Mouse (Mus musculus): ENCODE measurements at regions not wholly inside any gene's neighbourhood (a gene's known extent, or its start where the extent isn't known, plus 50 kb on each side); places are given as distances from the start of the nearest gene placed in this dataset.

DNA sequence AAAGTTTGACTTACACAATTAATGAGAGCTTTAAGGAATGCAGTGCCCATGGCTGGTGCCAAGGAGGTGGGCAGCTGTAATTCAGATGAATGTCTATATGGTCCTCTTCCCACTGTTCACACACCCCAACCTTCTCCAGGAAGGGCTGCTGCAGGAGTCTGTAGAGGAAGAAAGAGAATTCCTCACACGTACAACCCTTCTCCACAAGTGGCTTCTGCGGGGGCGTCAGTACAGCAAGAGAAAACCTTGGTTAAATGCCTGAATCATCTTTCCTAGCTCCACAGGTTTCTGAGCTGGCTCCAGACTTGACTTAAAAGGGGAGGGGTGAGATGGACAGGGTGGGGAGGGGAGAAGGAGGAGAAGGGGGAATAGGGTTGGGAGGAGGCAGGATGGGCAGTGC, 306.3 kb downstream of the Tbc1d1 start:
- in situ Hi-C loops (cut with MboI, MseI), result no loop called here

DNA sequence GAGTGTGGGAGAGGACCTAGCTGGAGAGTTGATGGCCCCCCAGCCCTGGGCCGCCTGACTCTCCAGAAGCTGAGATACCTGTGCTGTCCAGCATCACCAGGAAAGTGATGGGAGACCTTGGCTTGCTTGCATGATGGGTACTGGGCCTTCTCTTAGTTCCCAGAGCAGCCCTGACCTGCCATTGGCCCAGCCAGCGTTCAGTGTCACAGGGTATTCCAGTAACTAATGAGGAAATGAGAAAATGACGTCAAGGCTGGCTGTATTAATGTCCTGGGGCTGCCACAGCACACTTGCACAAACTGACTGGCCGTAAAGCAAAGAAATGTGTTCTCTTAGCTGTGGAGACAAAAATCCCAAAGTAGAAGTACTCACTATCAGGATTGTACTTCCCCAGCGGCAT, 307.5 kb downstream of the Tbc1d1 start:
- in situ Hi-C loops (cut with MboI, MseI), result no loop called here

DNA sequence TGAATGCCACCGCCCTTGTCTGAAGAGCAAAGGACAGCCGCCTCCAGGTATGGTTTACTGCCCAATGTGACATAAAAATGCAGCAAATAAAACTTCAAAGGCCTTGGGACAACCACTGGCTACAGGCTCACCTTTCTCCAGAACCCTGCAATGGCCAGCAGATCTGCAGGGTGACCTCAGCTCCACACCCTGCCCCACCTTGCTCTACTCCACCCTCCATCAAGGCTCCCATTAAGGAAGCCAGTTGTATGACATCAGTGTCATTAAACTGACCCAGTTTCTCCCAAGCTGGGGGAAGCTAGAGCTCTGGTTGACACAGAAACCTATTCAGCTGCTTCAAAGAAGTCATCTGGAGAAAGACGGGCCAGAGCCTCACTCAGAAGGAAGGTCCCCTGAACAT, 310.2 kb downstream of the Tbc1d1 start:
- in situ Hi-C loops (cut with MboI, MseI), result no loop called here

DNA sequence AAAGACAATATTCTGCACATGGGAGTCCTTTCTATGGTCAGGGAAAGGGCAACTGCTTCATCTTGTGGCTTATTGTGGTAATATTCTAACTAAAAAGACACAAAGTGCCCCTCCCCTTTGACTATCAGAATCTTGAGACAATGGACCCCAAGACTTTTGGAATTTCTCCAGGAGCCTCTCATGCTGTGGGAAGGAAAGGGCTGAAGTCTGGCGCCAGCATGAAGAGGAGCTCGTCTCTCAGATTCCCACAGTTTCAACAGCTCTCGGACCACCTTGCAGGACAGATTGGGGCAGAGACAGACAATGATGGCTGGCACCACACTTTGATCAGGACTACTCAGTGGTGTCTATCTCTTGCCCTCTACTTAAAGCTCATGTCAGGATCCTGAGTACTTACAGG, 311.8 kb downstream of the Tbc1d1 start:
- in situ Hi-C loops (cut with MboI, MseI), result no loop called here

DNA sequence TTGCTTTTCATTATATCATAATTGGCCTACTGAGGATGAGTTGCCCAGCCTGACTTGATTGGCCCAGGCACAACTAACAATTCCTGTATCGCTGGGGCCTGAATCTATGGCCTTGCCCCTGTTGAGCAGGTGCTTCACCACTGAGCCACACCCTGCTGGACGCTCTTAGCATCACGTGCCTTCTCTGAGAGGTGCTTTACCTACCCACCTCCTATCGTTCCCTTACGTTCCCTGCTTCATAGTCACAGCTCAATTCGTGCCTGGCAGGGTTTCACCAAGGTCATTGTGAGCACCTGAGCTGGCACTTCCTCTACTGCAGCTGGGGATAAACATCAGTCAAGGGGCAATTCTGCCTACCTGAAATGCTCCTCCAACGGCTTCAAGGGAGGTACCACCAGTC, 312.2 kb downstream of the Tbc1d1 start:
- in situ Hi-C loops (cut with MboI, MseI), result no loop called here

DNA sequence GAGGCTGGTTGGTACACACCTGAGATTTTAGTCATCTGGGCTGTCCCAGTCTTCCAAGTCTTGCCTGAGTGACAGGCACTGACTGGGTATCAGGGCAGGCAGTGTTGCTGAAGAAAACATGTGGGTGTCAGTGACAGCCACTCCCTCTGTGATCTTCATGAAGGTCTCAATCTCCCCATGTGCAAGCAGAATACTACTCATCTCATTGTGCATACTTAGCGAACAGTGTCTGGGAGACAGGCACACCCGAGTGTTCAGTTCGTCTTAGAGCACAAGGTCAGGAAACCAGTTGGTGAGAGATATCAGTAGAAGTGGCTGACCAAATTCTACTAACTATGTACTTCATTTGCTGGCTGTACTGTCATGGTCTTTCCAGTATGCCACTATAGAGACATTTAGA, 315.9 kb downstream of the Tbc1d1 start:
- in situ Hi-C loops (cut with MboI, MseI), result no loop called here

DNA sequence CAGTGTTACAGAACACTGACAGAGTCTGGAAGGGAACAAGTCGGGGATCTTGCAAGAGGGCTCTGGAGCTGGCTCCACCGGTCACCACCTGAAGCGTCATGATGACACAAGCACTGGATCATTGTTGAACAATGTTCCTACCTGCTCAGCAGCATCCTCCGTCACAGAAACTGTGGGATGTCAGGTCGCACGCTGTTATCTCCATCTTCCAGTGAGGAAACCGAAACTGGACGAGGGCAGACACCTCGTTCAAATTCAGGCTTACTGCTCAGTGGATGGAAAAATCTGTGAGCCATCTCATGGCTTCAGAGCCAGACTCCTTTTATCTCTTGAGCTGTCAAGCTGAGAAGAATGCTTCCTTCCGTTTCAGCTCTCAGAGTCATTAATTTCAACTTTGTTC, 316.3 kb downstream of the Tbc1d1 start:
- in situ Hi-C loops (cut with MboI, MseI), result no loop called here

DNA sequence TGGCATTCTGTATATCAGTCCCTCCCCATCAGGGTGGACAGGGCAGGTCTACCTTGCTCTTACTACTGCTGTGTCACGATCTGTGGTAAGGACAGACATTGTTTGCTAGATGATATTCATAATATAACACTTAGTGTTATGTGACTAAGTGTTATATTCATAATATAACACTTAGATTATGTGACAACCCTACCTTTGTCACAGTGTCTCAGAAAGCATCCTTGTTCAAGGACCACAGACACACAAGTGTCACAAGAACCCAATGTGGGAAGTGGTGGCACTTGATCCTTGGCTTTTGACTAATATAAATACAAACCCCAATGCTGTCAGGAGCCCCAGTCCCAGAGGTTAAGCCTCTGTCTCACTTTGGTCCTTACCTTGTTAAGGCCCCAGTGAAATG, 318.8 kb downstream of the Tbc1d1 start:
- in situ Hi-C loops (cut with MboI, MseI), result no loop called here

DNA sequence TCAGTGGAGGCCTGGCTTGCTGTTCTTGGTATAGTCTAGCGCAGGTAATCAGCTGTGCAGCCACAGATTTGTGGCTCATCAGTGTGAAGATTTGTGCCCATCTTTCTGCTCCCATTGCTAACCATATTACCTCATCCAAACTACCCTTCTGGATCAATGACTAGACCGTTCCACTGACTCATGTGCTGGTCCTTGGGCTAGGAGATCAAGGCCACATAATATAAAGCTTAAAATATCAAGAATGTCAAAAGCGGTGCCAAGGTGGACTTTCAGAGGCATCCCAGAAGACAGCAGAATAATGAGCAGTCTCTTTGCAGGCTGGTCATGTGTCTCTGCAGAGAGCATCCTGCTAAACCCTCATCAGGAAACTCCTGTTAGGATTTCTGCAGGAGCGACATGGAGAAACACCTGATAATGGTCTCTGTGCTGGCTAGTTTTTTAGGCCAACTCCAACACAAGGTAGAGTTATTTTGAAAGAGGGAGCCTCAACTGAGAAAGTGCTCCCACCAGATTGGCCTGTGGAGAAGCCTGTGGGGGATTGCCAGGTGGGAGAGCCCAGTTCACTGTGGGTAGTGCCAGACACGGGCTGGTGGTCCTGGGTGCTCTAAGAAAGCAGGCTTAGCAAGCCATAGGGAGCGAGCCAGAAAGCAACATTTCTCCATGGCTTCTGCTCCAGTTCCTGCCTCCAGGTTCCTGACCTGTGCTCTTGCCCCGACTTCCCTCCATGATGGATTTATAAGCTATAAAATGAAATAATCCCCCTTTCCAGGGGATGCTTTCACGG, 319.8 kb downstream of the Tbc1d1 start:
- in situ Hi-C loops (cut with MboI, MseI), result no loop called here

DNA sequence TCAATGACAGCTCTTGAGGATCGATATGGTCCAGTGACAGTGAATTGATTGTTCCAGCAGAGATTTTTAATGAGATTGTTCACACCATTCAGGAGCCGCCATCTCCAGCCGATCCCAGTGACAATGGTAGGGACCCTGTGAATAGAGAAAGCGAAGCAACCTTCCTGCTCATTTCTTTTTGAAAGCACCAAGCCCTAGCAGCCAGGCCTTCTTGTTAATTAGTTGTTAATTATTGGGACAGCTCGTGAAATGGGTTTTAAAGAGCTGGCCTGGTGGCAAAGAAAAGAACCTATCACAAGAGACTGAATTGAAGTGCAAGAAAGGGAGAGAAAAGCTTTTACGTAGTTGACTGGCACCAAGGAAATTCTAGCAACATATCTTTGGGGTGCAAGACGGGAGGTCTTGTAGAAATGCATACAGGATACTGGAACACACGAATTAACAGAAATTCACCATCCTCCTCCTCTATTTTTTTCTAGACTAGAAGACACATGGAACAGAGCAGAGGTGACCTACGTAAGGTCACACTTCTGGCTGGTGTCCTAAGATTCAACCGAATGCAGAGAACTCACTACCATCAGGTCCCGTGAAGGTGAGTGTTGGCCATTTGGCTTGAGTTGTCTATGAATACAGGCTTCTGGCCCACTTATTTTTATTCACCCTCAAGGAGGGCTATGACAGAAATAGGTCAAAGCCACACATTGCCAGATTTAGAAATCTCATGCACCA, 320.7 kb downstream of the Tbc1d1 start:
- in situ Hi-C loops (cut with MboI, MseI), result no loop called here

DNA sequence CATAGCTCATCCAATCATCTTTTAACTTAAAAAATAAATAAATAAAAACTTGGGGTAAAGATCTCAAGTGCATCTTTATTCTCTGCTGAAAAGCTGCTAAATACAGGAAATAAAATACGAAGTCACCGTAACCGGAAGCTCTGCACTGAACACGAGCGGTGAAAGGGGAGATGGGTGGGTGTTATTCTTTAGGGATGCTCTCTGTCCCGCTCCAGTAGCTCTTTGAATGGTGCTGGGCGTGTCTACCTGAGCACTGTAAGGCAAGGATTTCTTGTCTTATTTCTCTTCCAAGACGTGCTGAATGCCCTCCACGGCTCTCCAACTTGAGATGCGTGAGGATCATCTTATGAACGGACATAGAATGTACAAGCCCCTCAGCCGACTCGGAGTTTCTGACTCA, 322.0 kb downstream of the Tbc1d1 start:
- in situ Hi-C loops (cut with MboI, MseI), result no loop called here

DNA sequence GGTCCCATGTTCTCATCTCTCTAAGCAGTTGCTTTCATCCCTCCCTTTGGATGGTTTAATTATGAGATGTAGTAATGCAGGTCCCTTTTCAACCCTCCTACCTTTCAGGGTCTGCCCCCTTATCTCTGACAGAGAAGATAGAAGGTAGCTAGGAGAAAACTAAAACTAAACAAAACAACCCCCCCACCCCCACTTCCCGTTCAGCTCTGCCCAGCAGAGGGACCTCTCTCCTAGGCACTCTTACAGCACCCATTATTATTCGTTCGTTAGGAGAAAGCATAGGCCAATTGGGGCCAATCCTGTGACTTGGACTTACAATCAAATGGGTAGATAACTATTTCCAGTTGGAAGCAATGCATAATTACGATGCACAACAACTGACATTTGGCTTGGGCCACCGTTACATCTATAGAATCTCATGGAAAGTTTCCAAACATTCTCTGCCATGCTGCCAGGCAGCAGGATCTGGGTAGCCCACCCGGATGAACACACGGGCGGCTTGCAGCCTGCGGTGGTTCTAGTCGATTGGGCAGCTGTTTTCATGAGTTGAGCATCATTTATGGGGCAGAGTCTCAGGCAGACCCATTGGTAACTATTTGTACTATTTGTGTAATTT, 322.6 kb downstream of the Tbc1d1 start:
- in situ Hi-C loops (cut with MboI, MseI), result no loop called here

DNA sequence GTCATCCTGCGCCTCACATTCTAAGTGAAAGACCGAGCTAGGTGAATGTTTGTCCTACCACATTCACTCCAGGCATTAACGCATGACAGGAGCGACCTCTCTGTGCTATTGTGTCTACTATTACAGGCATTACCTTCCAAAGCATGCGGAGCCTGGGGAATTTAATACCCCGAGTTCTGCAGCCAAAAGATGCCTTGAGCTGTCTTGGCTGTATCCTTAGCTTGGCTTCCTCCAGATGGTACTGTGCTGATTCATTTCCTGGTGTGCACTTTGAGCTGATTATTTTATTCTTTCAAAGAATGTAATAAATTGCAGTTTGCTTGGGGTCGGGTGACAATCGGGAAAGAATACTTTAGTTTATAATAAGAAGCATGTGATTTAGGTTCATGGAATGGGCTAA, 323.2 kb downstream of the Tbc1d1 start:
- in situ Hi-C loops (cut with MboI, MseI), result no loop called here

DNA sequence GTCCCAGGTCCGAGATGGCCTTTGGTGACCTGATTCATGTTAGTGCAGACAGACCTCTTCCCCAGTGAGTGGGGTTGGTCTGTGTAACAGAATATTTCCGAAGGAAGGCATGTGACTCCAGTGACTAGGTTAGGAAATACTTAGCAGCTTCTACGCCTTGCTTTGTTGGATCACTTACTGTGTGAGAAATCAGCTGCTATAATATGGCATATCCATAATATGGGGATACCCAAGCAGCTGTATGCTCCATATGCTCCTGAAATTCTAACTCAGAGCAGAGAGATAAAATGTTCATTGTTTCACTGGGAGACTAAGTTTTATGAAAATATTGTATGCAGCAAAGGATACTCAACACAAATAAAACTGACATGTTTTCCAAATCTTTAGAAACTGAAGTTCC, 318.1 kb upstream of the Klf3 start:
- in situ Hi-C loops (cut with MboI, MseI), result loop anchor here (5.0 kb wide), 1 partner anchor 103 kb away; no protein-coding TSS in a partner anchor

DNA sequence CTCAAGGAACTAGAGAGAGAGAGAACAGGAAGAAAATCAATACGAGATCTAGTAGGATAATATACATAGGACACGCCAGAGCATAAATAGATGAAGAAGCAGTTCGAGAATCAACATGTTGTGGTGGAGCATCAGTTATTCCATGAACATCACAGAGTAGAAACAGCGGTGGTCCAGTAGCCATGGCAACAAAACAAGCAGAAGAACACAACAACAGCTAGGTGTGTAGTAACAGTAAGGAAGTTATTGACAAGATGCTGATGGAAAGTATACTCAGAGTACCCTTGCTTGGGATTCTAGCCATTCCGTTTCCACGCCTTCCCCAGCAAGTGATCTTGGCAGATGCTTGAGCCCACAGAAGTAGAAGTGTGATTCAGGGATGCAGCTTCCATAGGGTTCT, 317.3 kb upstream of the Klf3 start:
- in situ Hi-C loops (cut with MboI, MseI), result loop anchor here (5.0 kb wide), 1 partner anchor 104 kb away; no protein-coding TSS in a partner anchor

DNA sequence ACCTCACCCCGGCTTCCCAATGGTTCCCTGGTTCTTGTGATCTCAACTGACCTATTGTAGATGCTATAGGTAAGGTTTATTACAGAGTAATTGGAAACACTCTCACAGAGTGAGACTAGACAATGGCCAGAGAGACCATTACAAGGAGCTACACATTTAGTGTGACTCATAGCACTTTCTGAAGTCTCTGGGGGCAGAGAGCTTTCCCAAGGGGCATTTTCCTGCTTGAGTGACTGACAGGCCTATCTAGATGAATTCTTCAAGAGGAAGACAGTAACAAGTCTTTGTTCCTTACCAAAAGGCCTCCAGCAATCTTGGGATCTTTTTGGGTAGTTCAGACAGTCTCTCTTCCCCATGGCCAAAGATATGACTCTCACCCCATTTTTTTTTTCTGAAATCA, 316.4 kb upstream of the Klf3 start:
- in situ Hi-C loops (cut with MboI, MseI), result loop anchor here (5.0 kb wide), 1 partner anchor 104 kb away; no protein-coding TSS in a partner anchor

DNA sequence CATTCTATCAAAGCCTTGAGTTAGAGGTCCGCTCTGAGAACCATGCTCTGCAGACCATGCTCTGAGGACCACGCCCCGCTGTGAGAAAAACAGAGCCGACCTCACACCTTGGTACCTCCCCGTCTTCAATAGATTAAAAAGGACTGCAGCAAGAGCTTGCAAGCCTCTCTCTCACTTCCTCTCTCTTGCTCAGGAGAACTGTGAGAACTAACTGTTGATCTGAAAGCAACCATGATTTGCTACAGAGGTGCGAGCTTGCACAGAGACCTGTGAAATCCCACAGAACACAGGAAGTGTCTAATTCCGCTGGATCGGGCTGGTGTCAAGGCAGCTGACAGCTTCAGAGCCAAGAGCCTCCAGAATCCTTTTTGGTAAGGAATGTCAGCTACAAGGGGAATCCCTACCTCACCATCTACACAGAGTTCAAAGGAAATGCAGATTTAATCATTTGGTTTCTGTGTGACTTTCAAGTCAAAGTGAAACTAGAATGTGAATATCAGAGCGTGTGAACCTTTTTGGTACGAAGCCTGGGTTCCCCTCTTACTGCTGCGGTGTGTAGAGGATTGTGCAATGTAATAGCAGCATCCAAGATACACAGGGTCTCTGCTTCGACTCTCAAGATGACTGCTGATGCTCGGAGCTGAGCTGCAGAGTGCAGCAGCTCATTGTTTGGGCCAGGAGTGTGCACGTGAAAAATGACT, 315.3 kb upstream of the Klf3 start:
- in situ Hi-C loops (cut with MboI, MseI), result loop anchor here (5.0 kb wide), 1 partner anchor 106 kb away; no protein-coding TSS in a partner anchor

DNA sequence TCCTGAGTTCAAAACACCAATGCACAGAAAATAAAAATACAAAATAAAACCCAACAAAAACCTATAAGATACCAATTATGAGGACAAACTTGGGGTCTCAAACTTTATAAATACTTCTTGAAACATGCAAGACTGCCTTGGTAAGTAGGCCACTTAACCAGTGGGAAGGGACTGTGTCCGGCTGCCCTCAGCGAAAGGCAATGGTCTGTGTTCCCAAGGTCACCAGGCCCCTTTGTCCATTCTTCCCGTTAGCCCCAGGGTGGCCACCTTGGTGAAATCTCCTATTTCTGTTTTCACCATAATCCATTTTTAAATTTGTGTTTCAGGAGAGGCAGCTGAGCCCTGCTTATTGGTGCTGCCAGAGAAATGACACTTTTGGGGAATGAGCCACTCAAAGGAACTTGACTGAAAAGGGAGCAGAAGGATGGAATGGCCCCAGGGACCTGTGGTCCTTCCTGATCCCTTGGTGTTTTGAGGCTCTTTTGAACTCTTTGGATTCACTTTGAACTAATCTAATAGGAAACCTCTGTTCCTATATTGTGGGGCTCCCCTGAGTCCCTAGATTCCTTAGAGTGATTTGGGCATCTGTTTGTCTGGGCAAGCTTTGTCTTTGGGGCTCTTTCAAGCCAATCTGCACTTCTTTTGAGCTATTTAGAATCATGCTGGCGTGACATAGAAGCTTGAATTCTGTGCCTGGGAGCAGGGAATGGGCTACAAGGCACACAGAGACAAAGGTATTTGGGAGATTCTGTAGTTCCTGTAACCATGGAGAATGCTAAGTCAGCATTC, 313.3 kb upstream of the Klf3 start:
- in situ Hi-C loops (cut with MboI, MseI), result loop anchor here (5.0 kb wide), 1 partner anchor 108 kb away; no protein-coding TSS in a partner anchor

DNA sequence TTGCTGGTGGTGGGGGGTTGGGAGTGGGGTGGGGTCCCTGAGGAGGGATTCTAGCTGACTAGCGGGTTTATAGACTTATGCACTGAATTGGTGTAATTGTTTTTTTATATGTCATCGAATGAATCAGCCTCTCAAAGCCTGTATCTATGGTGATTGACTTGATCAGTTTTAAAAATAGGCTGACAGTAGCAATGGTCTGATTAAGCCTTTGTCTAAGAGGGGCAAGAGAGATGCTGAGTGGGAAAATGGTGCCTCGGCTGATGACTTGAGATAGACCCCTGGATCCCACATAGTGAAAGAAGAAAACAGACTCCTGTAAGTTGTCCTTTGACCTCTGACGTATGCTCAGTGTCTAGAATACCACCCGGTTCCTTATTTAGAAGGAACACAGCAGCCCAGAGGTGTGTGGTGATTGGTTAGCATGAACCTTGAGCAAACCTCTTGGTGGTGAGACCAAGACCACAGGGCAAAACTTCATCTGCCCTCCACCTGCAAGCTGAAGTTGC, 312.7 kb upstream of the Klf3 start:
- in situ Hi-C loops (cut with MboI, MseI), result no loop called here

DNA sequence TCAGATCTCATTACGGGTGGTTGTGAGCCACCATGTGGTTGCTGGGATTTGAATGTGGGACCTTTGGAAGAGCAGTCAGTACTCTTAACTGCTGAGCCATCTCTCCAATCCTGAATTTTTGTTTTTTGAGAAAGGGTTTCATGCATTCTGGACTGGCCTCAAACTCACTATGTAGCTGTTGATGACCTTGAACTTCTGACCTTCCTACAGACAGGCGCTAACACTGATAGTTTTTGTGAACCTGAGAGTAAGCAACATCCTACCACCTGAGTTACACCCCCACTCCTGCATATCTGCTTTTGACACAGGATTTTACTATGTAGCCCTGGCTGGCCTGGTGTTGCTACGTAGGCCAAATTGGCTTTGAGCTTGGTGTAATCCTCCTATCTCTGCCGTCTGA, 308.8 kb upstream of the Klf3 start:
- in situ Hi-C loops (cut with MboI, MseI), result no loop called here

DNA sequence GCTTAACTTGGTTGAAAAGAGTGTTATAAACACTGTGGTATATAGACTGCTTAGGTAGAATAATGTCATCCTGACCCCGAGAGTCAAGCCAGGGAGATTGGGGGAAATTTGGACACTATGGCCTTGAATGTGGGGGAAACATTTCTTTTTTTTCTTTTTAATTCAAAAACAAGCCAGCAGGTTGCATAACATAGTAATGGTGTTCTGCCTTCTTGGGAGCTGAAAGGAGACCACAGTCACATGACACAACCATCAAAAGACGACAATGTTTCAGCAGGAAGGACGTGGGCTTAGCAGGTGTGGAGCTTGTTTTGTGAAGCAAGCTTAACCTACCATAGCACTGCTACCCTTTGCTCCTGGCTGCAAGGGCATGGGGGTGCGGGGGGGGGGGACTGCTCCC, 306.3 kb upstream of the Klf3 start:
- in situ Hi-C loops (cut with MboI, MseI), result no loop called here

Measured in regulatory T cell (primary cell).